Mouse (Mus musculus) brown adipose tissue, adult 24 weeks (tissue): ENCODE data around the gene Patl2. TPM values are rescaled to one million over a fixed set of nuclear protein-coding genes. Genes with fewer than 3 reads are reported as not detected.
"Not testable (repeated sequence)": the region's sequence is repeated elsewhere in the genome, so short reads cannot be mapped to it uniquely, and the experiment has no call there.

ENCODE experiments used
- H3K27ac ChIP-seq: fragments of 200-500 bp; replicated peaks from 2 replicates; pipeline ENCODE4 v1.5.1; 2012; ENCODE audit warnings: low read depth, mild to moderate bottlenecking, low read length
- H3K4me1 ChIP-seq: fragments of 200-500 bp; 2 replicates; pipeline ENCODE4 v1.6.1; 2012; ENCODE audit warnings: low read length, mixed read lengths; ENCODE audit not compliant: control insufficient read depth, insufficient read depth, insufficient read length
- H3K4me3 ChIP-seq: fragments of 200-500 bp; 2 replicates; pipeline ENCODE4 v1.5.1; 2012; ENCODE audit warnings: low read depth, mild to moderate bottlenecking, low read length, moderate library complexity; ENCODE audit not compliant: insufficient read depth
- polyA plus RNA-seq: library from polyadenylated mRNA; stranded (reverse); fragments of >200 nt; gene quantifications from 2 replicates; pipeline ENCODE4 v1.2.4, GENCODE M21; 2012; ENCODE audit not compliant: missing spikeins, insufficient read depth, insufficient read length

Patl2 gene
- polyA plus RNA-seq, result not detected in 2 replicates

DNA sequence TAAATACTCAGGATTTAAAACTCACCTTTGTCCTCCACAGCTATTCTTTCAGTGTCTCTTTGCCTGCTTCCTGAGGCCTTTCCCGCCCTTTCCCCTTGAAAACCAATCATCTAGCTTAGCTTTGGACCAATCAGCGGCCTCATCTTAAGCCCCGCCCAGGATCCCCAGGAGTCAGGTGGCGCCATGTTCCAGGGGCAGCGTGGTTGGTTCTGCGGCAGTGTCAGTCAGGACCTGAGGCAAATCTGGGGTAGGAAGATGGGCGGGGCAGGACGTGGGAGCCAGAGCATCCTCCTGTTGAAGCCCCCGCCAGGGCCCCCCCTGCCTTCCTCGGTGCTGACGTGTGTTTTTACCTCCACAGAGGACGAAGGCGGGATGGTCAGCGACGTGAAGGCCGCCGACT is at the start of gene Patl2, which contains the start of gene Terb2:
Gene Patl2 (minus strand): TSS at position 84 of the 400 bp plus-strand sequence.
Gene Terb2 (plus strand): TSS at position 167 of the 400 bp plus-strand sequence.
- Histone ChIP-seq H3K27ac (no peak within 1 kb of the TSS), H3K4me3 (no peak within 1 kb of the TSS), H3K4me1 (no peaks in the 10 kb centered on the region)

DNA sequence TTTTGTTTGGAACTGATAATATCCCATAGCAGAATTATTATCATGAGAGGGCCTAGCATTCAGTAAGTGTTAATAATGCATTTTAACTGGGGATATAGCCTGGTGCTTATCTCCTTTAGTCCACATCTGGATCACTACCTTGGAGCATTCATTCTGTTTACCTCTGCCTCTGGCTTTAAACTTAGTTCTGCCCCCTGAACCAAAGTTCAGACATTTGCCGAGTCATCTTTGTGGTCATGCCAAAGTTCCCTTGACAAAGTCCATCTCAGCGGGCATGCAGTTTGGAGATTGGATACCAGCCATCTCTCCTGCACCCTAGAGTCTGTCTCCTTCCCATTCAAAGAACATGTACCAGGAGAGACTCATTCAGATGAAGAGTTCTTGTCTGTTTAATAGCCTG is 49.4 kb upstream of the Patl2 start:
- H3K4me1 ChIP-seq, result no peaks in the 10 kb centered on the region; the same call in 1 of the 2 replicates
- peak overlapping the region; percentile 94; the same call in 1 of the 2 replicates for H3K4me3 ChIP-seq
- H3K27ac ChIP-seq, result no peak overlapping the region

DNA sequence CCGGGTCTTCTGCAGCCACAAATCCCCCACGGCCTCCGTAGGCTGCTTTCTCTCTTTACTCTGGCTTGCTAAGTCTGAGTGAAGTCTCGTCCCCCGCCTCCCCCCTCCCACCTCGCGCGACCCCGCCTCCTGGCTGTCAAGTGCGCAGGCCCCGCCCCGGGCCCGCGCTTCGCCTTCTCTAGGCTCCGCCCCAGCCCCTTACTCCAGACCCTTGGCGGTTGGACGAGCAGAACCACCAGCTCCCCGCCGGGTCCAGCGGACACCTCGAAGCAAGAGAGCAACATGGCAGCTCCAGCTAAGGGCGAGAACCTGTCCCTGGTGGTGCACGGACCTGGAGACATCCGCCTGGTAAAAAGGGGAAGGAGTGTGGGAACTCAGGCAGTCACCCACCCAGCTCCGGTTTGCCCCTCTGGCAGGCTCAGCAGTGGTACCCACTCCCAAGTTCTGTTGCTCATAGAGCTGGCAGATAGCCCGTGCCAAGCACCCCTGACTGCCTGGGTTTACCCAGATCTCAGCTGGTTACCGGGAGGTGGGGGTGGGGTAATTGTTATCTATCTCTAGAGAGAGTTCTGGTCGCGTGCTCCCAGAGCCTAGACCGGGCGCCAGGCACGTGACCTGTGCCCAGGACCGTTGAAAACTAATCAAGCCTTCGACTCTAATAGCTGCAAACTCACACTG is 48.8 kb upstream of the Patl2 start, which contains the start of gene Sord:
Gene Sord (plus strand): TSS at position 139 of the 678 bp plus-strand sequence.
- H3K4me1 ChIP-seq, result no peaks in the 10 kb centered on the region; the same call in 1 of the 2 replicates
- peak within 1 kb of the TSS; percentile 40; the same call in 1 of the 2 replicates for H3K27ac ChIP-seq
- H3K4me3 ChIP-seq, result peak within 1 kb of the TSS; percentile 94

DNA sequence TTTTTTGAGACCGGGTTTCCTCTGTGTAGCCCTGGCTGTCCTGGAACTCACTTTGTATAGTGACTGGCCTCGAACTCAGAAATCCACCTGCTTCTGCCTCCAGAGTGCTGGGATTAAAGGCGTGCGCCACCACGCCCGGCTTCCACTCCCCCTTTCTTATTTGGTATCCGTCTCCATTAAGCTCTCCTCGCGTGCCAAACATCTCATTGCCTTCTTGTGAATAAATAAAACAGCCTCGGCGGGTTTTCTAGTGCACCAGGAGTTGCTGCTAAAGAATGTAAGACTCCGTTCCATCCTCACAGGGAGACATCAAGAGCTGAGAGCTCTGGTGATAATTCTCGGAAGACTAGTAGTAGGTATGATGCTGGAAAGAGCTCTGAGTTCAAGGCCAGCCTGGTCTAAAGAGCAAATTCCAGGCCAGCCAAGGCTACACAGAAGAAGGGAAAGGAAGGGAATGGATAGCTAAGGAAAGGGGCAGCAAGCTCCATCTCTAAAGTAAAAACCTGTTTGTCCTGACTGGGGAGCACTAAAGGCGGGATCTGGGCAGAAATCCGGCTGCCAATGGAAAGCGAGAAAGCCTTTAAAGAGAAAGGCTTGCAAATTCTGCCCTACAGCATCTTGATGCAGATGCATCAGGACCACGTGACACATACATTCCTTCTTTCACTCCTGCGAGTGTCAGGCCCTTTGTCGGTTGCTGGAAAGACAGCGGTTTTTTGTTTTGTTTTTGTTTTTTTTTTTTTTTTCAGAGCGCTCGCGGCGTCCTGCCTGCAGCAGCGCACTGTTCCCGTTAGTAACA is 48.0 kb upstream of the Patl2 start:
- H3K4me3 ChIP-seq, result peak overlapping the region; percentile 94
- H3K4me1 ChIP-seq, result no peaks in the 10 kb centered on the region; the same call in 1 of the 2 replicates
- H3K27ac ChIP-seq, result no peak overlapping the region

DNA sequence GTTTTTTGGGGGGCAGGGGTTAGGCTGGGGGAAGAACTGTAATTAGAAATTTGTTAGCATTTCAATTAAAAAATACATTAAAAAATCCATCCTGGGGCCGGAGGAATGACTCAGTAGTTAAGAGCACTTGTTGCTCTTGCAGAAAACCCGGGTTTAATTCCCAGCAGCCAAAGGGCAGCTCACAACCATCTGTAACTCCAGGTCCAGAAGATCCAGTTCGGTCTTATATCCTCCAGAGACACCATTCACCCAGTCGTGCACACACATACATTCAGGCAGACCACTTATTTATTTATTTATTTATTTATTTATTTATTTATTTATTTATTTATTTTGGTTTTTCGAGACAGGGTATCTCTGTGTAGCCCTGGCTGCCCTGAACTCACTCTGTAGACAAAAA is 47.4 kb upstream of the Patl2 start:
- Histone ChIP-seq H3K4me3 (no peak overlapping the region), H3K4me1 (no peaks in the 10 kb centered on the region; the same call in 1 of the 2 replicates), H3K27ac (no peak overlapping the region)

DNA sequence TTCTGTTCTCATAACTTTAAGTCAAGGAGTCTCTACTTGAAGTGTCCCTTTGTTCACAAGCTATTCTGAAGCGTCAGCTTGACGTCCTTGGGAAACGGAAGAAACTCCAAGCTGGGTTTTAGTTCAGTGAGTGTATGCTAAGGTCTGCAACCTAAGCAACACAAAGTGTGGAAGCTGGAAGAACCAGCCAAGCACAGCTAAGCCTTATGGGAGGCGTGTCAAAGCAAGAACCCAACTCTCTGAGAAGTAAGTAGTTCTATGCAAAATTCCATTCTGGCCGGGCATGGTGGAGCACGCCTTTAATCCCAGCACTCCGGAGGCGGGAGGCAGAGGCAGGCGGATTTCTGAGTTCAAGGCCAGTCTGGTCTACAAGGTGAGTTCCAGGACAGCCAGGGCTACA is 45.6 kb upstream of the Patl2 start:
- Histone ChIP-seq H3K4me3 (no peak overlapping the region), H3K27ac (no peak overlapping the region), H3K4me1 (no peaks in the 10 kb centered on the region)

DNA sequence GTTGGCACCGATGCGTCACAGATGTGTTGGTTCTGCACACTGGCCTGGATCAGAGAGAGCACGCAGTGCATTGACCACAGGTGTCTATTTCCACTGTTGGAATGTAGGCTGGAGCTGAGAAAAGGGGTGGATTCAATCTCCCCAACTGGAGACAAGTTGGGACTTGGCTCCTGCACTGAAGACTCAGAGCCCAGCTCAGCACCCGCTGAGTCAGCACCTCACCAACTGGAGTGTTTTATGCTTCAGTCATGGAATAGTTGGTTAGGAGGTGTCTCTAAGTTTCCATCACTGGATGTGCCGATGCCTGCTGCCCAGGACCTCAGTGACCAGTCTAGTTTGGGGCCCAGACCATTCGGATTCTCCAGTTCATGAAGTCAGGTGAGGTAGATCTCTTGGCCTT is 44.4 kb upstream of the Patl2 start:
- Histone ChIP-seq H3K4me3 (no peak overlapping the region), H3K4me1 (no peaks in the 10 kb centered on the region), H3K27ac (no peak overlapping the region)

DNA sequence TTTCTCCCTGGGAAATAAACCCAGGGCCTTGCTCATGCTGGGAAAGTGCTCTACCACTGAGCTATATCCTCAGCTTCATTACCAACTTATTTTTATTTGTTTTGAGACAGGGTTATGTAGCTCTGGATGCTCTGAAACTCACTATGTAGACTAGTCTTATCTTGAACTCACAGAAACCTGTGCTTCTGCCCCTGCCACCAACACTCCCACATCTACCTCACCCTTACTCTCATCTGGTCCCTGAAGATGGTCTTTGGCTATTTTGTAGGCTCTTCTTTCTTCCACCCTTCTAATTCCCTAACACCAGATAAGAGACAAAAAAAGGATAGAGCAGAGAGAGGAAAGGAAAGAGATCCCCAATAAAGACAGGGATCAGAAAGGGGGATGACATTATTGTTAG is 37.7 kb upstream of the Patl2 start:
- Histone ChIP-seq H3K4me3 (no peak overlapping the region), H3K4me1 (no peaks in the 10 kb centered on the region), H3K27ac (no peak overlapping the region)

DNA sequence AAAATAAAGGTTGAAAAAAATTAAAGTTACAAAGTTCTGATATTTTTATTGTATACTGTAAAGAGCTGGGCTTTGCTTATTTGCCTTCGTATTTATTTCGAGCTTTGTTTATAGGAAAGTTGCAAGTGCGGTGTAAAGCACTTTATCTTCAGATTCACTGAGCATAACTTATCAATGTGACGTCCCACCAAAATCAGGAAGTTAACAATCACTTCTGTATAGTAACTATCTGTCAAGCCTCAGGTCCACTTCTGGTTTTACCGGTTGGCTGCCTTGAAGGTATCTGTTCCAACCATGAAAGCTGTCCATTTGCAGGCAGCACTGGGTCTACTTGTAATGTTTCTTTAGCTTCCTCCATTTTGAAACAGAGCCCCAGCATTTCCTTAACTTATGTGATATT is 36.3 kb upstream of the Patl2 start:
- Histone ChIP-seq H3K27ac (no peak overlapping the region), H3K4me1 (no peaks in the 10 kb centered on the region), H3K4me3 (no peak overlapping the region)

DNA sequence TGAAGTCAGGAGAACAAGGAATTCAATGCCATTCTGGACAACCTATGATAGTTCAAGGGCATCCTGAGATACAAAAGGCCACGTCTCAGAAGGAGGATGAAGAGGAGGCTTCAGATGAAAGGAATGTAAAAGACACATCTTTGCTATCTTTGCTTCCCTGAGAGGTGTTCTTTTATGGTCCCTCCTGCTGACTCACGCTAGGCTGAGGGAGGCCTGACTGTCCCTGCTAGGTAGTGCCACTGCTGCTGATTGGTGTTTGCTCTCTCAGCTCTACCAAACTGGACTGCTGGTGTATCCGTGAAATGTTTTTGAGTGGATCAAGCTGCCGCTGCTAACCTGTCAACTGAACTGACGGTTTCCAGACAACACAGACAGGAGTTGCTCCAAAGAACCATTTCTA is 35.8 kb upstream of the Patl2 start:
- Histone ChIP-seq H3K4me1 (no peaks in the 10 kb centered on the region), H3K4me3 (no peak overlapping the region), H3K27ac (no peak overlapping the region)

DNA sequence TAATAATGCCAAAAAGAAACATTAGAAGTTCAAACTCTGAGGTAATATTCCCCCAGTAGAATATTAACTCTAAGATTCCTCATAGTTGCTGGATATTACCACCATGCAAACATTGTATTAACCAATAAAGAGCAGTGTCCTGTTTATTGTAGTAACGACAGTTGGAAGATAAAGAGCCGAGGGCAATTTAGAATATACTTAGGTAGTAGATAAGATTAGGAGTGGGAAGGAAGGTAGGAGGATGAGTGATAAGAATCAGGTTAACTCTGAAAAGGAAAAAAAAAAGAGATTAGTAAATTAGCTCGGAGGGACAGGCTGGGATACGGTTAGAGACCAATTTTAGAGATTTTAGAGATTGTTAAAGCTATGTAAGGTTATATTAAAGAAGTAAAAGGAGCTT is 35.4 kb upstream of the Patl2 start:
- no peak overlapping the region for H3K27ac ChIP-seq
- no peak overlapping the region for H3K4me3 ChIP-seq
- H3K4me1 ChIP-seq, result no peaks in the 10 kb centered on the region

DNA sequence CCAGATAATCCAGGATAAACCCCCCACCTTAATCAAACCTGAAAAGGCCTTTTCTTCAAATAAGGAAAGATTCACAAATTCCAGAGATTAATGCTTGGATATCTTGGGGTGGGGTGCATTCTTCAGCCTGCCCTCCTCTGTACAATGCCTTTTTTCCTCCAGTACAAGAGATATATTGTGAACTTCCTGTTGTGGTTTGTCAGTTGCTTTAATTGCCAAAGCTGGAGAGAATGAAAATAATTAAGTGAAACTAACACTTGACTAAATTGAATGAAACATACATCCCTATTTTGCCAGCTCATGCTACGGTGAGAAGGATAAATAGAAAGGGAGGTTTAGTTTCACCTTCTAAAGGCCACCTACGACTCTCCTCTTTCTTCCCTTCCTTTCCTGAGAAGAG is 32.2 kb upstream of the Patl2 start:
- Histone ChIP-seq H3K4me1 (no peaks in the 10 kb centered on the region), H3K27ac (no peak overlapping the region), H3K4me3 (no peak overlapping the region)

DNA sequence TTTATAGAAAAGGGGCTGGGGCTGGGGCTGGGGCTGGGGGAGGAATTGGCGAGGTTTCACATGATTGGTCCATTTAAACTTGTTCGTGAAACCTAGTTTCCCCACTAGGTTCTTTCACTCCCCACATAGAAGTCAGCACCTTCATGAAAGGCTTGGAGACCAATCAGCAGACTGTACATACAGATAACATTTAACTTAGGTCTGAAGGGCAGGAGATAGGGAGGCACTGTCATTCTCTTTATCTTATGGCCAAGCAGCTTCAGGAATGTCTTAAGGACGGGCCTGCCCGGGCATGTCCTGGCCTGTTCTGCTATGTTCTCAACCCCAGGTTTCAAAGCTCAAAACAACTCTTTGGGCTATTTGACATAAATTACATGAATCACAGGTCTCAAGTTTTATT is 31.1 kb upstream of the Patl2 start:
- H3K27ac ChIP-seq, H3K4me1 ChIP-seq, H3K4me3 ChIP-seq: not testable (repeated sequence)

DNA sequence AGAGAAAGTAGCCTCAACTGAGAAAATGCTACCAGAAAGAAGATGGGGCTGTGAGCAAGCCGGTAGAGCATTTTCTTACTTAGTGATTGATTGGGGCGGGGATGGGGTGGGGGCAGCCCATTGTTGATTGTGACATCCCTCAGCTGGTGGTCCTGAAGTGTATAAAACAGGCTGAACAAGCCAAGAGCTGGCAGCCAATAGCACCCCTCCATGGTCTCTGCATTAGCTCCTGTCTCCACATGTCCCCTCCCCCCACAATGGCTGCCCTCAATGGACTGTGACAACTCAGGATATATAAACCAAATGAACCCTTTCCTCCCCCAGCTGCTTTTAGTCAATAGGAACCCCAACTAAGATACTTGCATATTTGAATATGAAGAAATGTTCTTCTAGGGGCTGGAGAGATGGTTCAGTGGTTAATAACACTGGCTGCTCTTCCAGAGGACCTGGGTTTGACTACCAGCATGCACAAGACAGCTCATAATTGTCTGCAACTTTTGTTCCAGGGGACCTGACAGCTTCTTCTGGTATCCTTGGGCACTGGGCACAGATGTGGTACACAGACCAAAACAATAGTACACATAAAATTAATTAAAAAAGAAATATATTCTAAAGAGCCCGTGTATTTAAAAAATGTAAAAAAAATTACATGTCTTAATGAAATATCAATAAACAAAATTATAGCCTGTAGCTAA is 24.7 kb upstream of the Patl2 start:
- H3K4me1 ChIP-seq, result no peaks in the 10 kb centered on the region
- no peak overlapping the region for H3K4me3 ChIP-seq
- H3K27ac ChIP-seq, result no peak overlapping the region

DNA sequence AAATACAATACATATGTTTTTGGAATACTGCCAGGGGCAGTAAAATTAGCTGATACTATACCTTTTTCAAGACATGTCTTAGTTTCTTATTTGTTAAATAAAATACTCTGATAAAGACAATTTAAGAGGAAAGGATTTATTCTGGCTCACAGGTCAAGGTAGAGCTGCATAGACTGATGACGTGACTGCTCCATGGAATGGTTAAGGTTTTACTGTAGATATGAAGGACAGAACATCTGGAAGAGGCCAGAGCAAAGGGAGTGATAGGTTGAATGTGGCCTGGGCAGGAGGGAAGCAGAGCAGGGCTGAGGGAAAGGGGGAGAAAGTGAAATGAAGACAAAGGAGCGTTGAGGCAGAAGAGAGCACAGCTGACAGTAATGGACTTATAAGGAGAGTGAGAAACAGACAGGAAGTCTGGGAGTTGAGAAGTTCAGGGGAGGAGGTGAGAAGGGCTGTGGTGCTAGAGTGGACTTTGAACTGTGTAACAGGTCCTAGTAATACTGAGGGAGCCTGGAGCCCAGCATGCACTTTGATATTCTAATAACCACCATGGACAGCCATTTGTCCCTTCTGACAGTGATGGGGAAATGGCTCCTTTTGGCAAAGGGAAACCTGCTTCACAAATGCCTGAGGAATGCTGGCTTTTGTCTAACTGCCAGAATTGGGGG is 20.6 kb upstream of the Patl2 start:
- Histone ChIP-seq H3K4me1 (no peaks in the 10 kb centered on the region), H3K27ac (no peak overlapping the region), H3K4me3 (no peak overlapping the region)
